Mouse (Mus musculus): ENCODE measurements at regions not wholly inside any gene's neighbourhood (a gene's known extent, or its start where the extent isn't known, plus 50 kb on each side); places are given as distances from the start of the nearest gene placed in this dataset.

DNA sequence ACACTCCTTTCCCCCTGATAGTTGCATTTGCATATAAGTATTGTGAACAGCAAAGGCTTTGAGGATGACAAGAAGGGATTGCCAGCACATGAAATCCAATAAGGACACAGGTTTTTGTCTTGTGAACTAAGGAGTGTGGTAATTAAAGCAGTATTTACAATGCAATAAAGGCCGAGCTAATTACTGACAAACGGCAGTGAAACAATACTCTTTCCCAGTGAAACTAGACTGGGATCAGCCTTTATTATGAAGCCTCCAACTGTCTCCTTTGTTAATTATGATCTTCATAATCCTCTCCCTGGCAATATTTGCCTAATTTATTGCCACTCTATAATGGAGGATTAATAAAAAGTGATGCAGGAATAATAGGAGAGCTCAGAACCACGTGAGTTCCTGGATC lies 704.2 kb upstream of the Api5 start:
- DNase-seq: no peak

DNA sequence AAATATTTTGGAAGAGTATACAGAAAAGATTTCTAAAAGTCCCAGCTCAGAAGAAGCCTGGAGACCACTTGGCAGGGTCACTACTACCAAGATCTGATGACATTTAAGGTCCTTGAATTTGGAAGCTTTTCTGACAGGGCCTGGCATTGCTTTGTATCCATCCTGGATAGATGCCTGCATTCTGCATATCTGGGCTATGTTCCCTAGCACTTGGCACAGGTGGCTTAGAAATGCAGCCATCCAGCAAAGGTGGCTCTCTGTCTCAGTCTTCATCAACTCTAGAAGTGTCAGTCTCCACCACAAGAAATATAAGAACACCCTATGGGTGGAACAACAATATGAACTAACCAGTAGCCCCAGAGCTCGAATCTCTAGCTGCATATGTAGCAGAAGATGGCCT lies 702.2 kb upstream of the Api5 start:
- peak; percentile 79 for DNase-seq

DNA sequence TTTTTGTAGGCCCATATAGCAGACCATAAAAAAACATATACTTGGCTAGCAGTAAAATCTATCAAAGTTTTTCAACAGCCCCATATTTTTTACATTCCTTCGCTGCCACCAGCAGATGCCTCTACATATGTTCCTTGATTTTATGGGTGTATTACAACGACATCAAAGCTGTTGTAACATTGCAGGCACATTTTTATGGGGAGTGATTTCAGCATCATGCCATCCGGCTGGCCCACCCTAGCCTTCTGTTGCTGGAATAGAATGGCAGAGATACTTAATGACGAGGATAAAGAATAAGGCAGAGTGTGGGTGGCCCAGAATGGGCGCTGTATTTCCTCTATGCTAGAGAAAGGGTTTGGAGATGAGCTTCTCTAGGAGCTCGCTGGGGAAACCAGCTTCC lies 698.7 kb upstream of the Api5 start:
- no peak for DNase-seq

DNA sequence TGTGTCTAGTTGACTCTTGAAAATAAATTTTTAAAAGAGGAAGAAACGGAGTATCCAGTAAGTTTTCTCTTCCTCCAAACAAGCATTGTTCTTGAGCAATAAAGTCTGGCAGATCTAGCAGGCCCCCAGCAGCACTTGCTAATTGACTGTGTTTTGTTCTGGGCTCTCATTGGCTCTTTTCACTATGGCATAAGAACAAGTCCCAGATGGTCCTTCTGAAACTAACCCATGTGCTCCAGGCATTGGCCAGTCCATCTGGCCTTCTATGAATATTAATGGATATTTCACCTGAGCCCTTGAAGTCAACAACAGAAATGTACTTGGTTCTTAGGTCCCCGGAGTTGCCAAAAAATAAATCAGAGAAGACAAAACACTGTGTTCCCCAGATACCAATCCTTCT lies 693.2 kb upstream of the Api5 start:
- DNase-seq: peak; percentile 51

DNA sequence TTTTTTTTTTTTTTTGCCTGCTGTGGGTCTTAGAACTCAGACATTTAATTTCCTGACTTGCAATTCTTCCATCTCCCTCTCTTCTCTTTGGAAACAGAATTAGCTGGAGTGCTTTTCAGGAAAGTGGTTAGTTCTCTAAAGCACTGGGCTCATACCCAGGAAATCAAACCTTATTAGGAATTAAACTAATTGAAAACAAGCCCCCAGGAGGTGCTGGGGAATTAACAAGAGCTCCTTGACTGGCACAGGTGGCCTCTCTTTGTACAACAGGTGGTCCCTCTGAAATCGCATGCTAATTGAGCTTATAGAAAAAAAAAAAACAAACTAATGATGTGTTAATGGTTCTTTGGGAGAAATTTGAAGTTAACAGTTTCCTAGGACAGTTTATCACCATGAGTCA lies 690.8 kb upstream of the Api5 start:
- peak; percentile 7 for DNase-seq

DNA sequence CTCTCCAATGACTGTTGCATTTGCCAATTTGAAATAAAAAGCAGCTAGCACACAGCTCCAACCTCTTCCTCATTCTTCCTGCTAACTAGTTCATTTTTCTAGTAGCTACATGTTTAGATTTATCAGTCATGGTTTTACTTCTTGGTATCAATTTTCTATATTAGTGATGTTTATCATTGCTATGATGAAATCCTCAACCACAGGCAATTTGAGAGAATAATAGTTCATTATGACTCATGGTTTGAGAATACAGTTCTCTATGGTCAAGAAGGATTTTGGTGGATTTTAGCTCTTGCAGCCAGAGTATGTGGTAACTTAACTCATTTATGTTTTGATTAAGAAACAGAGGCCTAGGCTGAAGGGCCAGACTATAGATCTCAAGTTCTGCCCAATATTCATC lies 681.6 kb upstream of the Api5 start:
- DNase-seq: no peak

DNA sequence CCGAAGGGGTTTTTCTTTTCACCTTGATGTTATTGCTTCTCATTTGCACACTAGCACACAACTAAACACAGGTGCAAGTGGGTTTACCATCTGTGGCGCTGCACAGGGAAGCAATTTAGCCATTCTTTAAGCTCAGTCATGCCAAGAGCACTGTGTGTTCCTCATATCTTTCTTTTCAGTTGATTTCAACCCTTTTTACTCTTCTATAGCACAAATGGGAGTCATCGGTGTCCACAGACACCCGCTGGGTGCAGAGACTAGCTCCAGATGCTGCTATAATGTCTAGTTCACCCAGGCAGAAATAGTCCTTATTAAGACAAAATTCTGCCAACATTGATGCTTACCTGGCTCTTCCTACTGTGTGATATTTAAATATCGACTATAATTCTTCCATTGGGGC lies 659.1 kb upstream of the Api5 start:
- DNase-seq: peak; percentile 48

DNA sequence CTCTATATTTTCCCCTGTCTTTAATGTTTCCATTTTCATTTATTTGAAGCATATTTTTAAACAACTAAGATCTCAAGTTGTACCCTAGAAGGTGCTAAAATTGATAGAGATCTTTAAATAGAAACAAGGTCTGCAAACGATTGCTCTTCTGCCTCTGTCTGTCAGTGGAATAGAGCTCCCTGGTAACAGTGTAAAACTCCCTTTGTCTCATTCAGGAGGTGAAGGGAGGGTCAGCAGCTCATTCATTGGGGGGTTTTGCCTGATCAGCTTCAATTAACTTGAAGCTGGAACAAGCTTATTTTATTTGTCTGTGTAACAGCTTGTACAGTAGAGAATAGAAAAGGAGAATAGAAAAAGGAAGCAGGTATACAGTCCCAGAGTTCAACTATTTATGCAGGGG lies 616.7 kb upstream of the Api5 start:
- no peak for DNase-seq

DNA sequence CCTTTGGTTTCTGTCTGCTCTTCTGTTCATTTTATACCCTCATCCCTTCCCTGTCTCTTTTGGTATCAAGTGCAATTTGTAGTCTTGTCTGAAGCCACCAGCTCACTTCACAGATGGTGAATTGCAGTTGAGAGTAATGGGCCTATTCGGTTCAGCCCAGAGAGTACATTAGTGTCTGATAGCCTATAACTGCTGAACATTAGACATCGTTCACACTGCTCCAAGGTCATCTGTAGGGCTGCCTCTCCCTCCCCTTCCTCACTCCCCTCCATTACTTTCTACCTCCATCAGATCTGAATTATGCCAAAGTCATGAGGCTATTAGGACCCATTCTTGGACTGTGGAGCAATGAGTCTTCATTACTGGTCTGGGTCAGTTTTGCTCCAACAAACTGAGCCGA lies 615.9 kb upstream of the Api5 start:
- DNase-seq: no peak
